Mouse (Mus musculus) cerebellum, adult (tissue): Measurements from ENCODE around the gene Igsf11.

ENCODE experiments used
- ATAC-seq: cut with Nextera tagmentation; 2 replicates; pipeline ENCODE4 v1.9.2; 2017; ENCODE audit warnings: mild to moderate bottlenecking, moderate library complexity, mixed read lengths; ENCODE audit not compliant: insufficient number of reproducible peaks, low FRiP score, low TSS enrichment

The Igsf11 gene

GRCm38 (mm10) chr16:38892371-38892770 lies at the start of gene Igsf11:
TSS of gene Igsf11 (plus strand) at chr16:38892671.
- no peak for ATAC-seq

GRCm38 (mm10) chr16:38858120-38858749 lies 34.2 kb upstream of the Igsf11 start:
- ATAC-seq: 0 out of 2 replicates have a peak, but pooled peaks have one; percentile 20

GRCm38 (mm10) chr16:38860548-38860947 lies 31.9 kb upstream of the Igsf11 start:
- no peak for ATAC-seq

DNA sequence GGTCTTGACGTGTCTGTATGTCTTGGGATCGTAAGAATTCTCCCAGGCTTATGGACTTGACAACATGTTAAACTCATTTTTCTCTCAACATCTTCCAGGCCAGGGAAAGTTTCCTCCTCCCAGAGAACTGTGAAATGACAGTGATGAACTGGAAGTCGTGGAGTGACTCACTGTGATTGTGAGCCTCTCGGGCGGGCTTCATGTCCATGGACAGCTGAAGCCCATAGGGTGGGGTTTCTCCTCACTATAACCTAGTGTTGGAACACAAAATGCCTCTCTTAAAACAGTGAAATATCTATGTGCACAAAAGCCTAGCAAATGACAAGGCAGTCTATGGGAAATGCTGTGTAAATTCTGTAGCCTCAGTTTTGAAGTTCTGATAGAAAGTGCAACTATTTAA lies 28.1 kb upstream of the Igsf11 start:
- no peak for ATAC-seq

DNA sequence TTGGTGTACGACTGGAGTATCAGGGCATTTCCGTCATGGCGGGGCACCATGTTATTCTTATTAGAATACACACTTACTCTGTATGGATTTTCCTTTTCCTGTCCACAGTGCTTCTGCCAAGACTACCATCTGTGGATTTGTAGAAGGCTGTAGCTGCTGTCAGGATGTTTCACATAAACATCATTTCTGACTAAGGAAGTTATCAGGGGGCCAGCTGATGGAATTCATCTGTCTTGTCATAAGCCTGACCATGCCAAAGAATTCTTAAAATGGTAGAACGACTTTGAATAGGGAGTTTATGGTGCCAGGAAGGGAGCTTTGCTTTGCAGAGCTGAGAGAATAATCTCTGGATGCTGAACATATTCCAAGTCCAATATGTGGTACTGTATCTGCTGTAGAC lies 19.2 kb upstream of the Igsf11 start:
- no peak for ATAC-seq

- no peak for ATAC-seq
Observed at GRCm38 (mm10) chr16:38874481-38874880, 18.0 kb upstream of the Igsf11 start.

DNA sequence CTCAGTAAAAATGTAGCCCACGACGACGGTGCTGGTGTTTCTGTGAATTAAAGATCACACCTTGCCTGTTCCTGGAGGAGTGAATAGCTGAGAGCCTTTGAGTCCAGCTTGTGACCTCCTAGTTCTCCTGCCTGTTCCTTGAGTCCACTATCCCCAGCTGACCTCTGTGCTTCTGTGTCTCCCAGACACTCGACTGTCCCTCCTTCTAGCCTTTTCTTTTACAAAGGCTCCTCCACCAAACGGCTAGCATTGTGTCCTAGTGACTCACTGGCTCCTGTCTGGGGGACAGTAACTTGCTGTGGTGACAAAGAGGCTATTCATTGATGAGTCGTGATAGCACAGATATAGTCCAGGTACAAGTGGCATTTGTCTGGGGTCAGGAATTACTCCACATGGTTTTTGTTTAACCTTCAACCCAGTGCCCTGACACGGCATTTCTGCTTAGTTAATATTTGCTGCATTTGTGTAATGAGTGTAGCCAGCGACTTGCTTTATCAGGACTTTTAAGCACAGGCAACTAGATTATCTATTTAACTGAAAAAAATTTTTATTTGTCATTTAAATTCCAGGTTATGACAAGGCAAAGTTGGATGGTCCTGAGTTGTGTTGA lies 6.5 kb downstream of the Igsf11 start:
- no peak for ATAC-seq

- ATAC-seq: no peak
Observed at GRCm38 (mm10) chr16:38900024-38900423, 7.6 kb downstream of the Igsf11 start.

DNA sequence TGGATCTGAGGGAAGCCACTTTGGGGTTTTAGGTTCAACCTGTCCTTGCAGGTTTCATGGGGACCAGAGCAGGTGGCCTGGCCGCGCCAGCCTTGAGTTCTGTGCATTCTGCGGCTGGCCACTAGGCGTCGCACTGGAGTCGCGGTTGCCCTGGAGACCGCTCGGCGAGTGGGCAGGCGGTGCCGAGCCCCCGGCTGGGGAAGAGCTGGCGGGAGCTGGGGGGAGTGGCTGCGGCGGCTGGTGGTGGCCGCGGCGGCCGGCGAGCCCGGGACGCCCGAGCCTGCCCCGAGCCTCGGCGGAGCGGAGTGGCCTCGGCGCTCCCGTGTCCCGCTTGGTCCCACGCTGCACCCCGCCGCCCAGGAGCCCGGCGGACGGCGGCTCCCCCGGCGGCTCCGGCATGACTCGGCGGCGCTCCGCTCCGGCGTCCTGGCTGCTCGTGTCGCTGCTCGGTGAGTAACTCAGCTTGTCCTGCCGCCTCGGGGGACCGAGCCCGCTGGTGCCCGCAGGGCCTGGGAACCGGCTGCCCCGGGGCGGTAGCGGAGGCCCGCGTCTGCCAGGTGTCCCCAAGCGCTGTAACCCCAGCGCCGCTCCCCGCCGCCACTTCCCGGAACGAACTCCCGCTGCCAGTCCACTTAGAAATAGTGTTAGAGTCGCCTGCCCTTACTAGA lies 9.8 kb downstream of the Igsf11 start:
- ATAC-seq: peak; percentile 85

GRCm38 (mm10) chr16:38903020-38903419 lies 10.5 kb downstream of the Igsf11 start:
- no peak for ATAC-seq

DNA sequence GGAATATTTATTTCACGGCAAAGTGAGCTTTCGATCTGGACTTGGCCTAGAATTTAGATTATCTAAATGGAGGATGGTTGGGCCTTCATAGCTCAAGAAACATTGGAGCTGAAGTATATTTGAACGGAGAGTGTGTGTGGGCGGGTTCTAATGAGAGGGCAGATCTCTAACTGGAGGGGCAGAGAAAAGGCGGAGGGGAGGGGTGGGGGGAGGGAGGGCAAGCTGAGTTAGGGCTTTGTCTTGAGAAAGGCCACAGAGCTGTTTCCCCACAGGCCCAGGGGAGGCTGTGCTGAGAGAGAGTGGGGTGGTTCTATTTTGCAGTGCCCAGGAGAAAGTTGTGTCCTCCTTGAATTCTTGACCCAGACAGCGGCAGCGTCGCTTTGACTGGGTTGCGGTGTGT lies 11.7 kb downstream of the Igsf11 start:
- no peak for ATAC-seq

- no peak for ATAC-seq
Observed at GRCm38 (mm10) chr16:38905911-38906310, 13.4 kb downstream of the Igsf11 start.

DNA sequence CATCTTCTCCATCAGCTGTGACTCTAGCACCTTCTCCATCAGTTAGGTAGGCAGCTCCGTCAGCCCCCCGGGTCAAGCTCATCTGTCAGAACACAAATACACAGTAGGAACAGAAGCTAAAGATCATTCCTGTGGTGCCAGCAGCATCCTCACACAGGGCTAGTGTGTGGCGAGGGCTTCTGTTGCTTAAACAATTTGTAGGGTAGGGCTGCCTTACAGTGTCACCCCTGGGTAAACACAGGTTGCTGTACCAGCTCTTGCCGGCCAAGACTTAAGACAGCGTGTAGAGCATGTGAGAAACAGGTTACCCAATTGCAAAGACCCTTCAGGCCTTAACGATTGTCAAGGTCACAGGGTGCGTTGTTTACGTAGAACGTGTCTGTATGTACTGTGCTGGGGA lies 15.8 kb downstream of the Igsf11 start:
- no peak for ATAC-seq

GRCm38 (mm10) chr16:38909506-38909905 lies 17.0 kb downstream of the Igsf11 start:
- no peak for ATAC-seq

- ATAC-seq: no peak
Observed at GRCm38 (mm10) chr16:38910088-38910487, 17.6 kb downstream of the Igsf11 start.

DNA sequence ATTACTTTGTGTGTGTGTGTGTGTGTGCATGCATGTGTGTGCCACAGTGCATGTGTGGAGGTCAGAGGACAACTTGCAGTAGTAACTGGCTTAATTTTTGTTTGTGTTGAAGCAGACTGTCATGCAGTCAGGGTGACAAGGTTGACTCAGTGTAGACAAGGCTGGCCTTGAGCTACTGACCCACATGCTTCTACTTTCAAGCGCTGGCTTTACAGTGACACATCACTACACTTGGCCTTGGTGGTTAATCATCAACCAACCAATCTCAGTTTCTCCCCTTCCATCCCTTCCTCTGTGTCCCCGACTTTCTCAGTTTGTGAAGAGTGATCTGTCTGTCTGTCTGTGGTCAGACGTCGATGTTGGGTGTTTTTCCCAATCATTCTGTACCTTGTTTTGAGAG lies 23.0 kb downstream of the Igsf11 start:
- ATAC-seq: no peak

GRCm38 (mm10) chr16:38916053-38916786 lies 23.7 kb downstream of the Igsf11 start:
- ATAC-seq: no peak

DNA sequence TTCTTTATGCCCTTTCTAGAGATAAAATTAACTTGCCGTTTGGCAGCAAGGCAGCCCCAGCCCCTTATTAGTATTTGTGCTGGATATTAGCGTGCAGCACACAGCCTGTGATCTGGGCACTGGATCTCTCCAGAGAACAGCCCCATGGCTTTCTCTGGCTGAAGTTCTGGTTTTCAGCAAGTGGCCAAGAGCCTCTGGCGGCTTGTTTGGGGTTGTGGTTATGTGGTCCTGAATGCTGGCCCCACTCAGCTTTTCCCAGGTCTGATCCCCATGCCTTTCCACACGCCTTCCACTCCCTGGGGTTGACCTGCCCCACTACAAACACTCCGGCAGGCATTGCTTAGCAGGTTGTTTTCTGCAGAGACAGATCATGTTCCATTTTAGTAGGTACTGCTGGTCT lies 24.4 kb downstream of the Igsf11 start:
- ATAC-seq: no peak

DNA sequence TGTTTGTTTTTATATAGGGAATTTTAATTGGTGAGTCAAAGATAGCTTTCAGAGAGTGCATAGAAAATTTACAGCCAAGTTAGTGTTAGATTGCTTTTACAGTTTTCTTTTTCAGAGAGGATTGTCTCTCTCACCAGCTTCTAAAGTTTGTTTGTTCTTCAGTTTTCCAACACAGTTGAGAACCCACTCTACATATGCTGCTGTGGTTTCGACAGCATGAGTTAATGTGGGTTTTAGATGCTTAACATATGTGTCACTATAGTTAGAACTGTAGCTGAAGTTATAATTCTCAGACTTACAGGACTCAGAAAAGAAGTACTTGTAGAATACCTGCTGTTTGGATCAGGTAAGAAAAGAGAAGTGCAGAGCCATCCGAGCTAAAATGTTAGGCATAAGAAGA lies 25.6 kb downstream of the Igsf11 start:
- no peak for ATAC-seq

GRCm38 (mm10) chr16:38920488-38920887 lies 28.0 kb downstream of the Igsf11 start:
- ATAC-seq: no peak

DNA sequence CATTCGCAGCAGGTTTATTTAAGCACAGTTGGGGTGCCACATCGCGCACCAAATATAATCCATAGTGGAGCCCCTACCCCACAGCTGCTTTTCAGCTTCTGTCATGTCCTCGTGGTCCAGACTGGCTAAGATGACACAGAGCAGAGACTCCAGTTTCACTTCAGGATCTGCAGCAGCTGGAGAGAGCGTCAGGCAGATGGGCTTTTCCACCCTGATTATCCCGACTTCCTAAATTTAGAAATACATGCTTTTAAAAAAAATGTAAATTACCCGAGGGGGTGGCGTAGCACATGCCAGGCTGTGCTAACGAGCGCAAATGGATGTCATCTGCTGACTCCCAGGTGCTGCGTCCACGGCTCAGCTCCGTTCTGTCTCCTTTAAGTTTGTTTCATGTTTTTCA lies 32.5 kb downstream of the Igsf11 start:
- ATAC-seq: no peak
